Mouse (Mus musculus) hindbrain, embryonic 15.5 days (tissue): ENCODE results near the gene Vamp5. TPM values are rescaled to one million over a fixed set of nuclear protein-coding genes. Genes with fewer than 3 reads are reported as not detected.
A peak's percentile ranks its signal among the peaks of the same experiment; 100 is the strongest.

Source experiments
- ATAC-seq: fragments of 200-750 bp; cut with Nextera tagmentation; 2 replicates; pipeline ENCODE4 v1.8.0; 2017; ENCODE audit warnings: low read depth, moderate number of reproducible peaks, moderate TSS enrichment; ENCODE audit not compliant: low FRiP score
- H3K27ac ChIP-seq: fragments of 300-500 bp; sonication (generic); replicated peaks from 2 replicates; pipeline ENCODE4 v1.5.1; 2015; ENCODE audit warnings: mild to moderate bottlenecking, inconsistent platforms
- H3K27me3 ChIP-seq: fragments of 300-500 bp; sonication (generic); 2 replicates; pipeline ENCODE4 v1.6.1; 2015; ENCODE audit warnings: control low read depth, inconsistent platforms
- H3K36me3 ChIP-seq: fragments of 300-500 bp; sonication (generic); 2 replicates; pipeline ENCODE4 v1.6.1; 2015; ENCODE audit warnings: control low read depth, inconsistent platforms
- H3K4me1 ChIP-seq: fragments of 300-500 bp; sonication (generic); replicated peaks from 2 replicates; pipeline ENCODE4 v1.6.1; 2015; ENCODE audit warnings: control low read depth, inconsistent platforms
- H3K4me2 ChIP-seq: fragments of 300-500 bp; sonication (generic); 2 replicates; pipeline ENCODE4 v1.6.1; 2015; ENCODE audit warnings: moderate library complexity, mild to moderate bottlenecking, inconsistent platforms
- H3K4me3 ChIP-seq: fragments of 300-500 bp; sonication (generic); 2 replicates; pipeline ENCODE4 v1.5.1; 2015; ENCODE audit warnings: mild to moderate bottlenecking, inconsistent platforms
- H3K9ac ChIP-seq: fragments of 300-500 bp; sonication (generic); 2 replicates; pipeline ENCODE4 v1.6.1; 2015; ENCODE audit warnings: inconsistent platforms
- H3K9me3 ChIP-seq: fragments of 300-500 bp; sonication (generic); 2 replicates; pipeline ENCODE4 v1.6.1; 2016; ENCODE audit warnings: control low read depth, inconsistent platforms
- WGBS: fragments of 180-500 bp; shearing (Covaris S2); methylation state at CpG from one replicate; pipeline ENCODE4 v1.1.7; 2015; 5-methylcytosine and 5-hydroxymethylcytosine counted together
- polyA plus RNA-seq: library from polyadenylated mRNA; unstranded; fragments of >200 nt; fragmentation: Nextera tagmentation; extraction: Ambion mirVana; gene quantifications from 2 replicates; pipeline ENCODE4 v1.2.1, GENCODE M21; 2015

The Vamp5 gene
- polyA plus RNA-seq, 1 experiment from 2014 or later, result 16.2 TPM

GRCm38 (mm10) chr6:72361121-72361551 is 19.1 kb downstream of the Vamp5 start:
- H3K9ac ChIP-seq, result peak overlapping the region; percentile 68
- WGBS, result 84% methylated on average over 5 of the region's 5 CpGs
- H3K4me2 ChIP-seq, result peak overlapping the region; percentile 92
- H3K9me3 ChIP-seq, result no peaks in the 10 kb centered on the region
- no peak overlapping the region for H3K27ac ChIP-seq
- peaks cover 45% of the 10 kb centered on the region for H3K4me1 ChIP-seq
- H3K36me3 ChIP-seq, result peaks cover 23% of the 10 kb centered on the region
- ATAC-seq, result no peak
- H3K27me3 ChIP-seq, result 0 out of 2 replicates have a peak, but pooled peaks cover 2% of the 10 kb centered on the region
- H3K4me3 ChIP-seq, result peak overlapping the region; percentile 74

GRCm38 (mm10) chr6:72360599-72360935 is 19.7 kb downstream of the Vamp5 start:
- Histone ChIP-seq H3K4me1 (peaks cover 50% of the 10 kb centered on the region), H3K9me3 (no peaks in the 10 kb centered on the region), H3K4me2 (peak overlapping the region; percentile 92; the same call in 1 of the 2 replicates), H3K27me3 (0 out of 2 replicates have a peak, but pooled peaks cover 2% of the 10 kb centered on the region), H3K9ac (no peak overlapping the region), H3K4me3 (0 out of 2 replicates have a peak overlapping the region, but pooled peaks have one; percentile 74), H3K27ac (no peak overlapping the region), H3K36me3 (peaks cover 23% of the 10 kb centered on the region)
- 48% methylated on average over 7 of the region's 7 CpGs for WGBS
- no peak for ATAC-seq

GRCm38 (mm10) chr6:72359891-72360598 is 20.2 kb downstream of the Vamp5 start:
- H3K27me3 ChIP-seq, result 0 out of 2 replicates have a peak, but pooled peaks cover 2% of the 10 kb centered on the region
- peaks cover 23% of the 10 kb centered on the region for H3K36me3 ChIP-seq
- no peak overlapping the region for H3K4me3 ChIP-seq
- no peaks in the 10 kb centered on the region for H3K9me3 ChIP-seq
- H3K4me2 ChIP-seq, result 0 out of 2 replicates have a peak overlapping the region, but pooled peaks have one; percentile 1
- H3K9ac ChIP-seq, result no peak overlapping the region
- ATAC-seq, result no peak
- peaks cover 50% of the 10 kb centered on the region for H3K4me1 ChIP-seq
- 77% methylated on average over 11 of the region's 11 CpGs for WGBS
- no peak overlapping the region for H3K27ac ChIP-seq

- Histone ChIP-seq H3K4me1 (peaks cover 56% of the 10 kb centered on the region), H3K36me3 (peaks cover 23% of the 10 kb centered on the region), H3K27ac (no peak overlapping the region), H3K9ac (no peak overlapping the region), H3K9me3 (no peaks in the 10 kb centered on the region), H3K4me2 (no peak overlapping the region), H3K4me3 (no peak overlapping the region), H3K27me3 (0 out of 2 replicates have a peak, but pooled peaks cover 1% of the 10 kb centered on the region)
- 73% methylated on average over 2 of the region's 2 CpGs for WGBS
- no peak for ATAC-seq
These were observed 20.9 kb downstream of the Vamp5 start for GRCm38 (mm10) chr6:72359343-72359742.

- Histone ChIP-seq H3K9me3 (no peaks in the 10 kb centered on the region), H3K4me3 (no peak overlapping the region), H3K4me1 (peaks cover 59% of the 10 kb centered on the region), H3K4me2 (no peak overlapping the region), H3K9ac (no peak overlapping the region), H3K27ac (no peak overlapping the region), H3K27me3 (no peaks in the 10 kb centered on the region), H3K36me3 (peaks cover 23% of the 10 kb centered on the region)
- ATAC-seq, result no peak
- 92% methylated on average over 10 of the region's 10 CpGs for WGBS
These were observed 22.0 kb downstream of the Vamp5 start for GRCm38 (mm10) chr6:72358086-72358764.

GRCm38 (mm10) chr6:72357164-72358079 is 22.8 kb downstream of the Vamp5 start:
- Histone ChIP-seq H3K27ac (no peak overlapping the region), H3K4me2 (no peak overlapping the region), H3K4me1 (peaks cover 52% of the 10 kb centered on the region), H3K27me3 (no peaks in the 10 kb centered on the region), H3K36me3 (peaks cover 23% of the 10 kb centered on the region), H3K9me3 (no peaks in the 10 kb centered on the region), H3K4me3 (no peak overlapping the region), H3K9ac (no peak overlapping the region)
- 73% methylated on average over 5 of the region's 5 CpGs for WGBS
- ATAC-seq, result no peak

- Histone ChIP-seq H3K36me3 (peaks cover 23% of the 10 kb centered on the region), H3K27ac (peak overlapping the region; percentile 63; the same call in 1 of the 2 replicates), H3K4me3 (peak overlapping the region; percentile 51), H3K9ac (peak overlapping the region; percentile 59), H3K9me3 (no peaks in the 10 kb centered on the region), H3K4me2 (peak overlapping the region; percentile 82), H3K4me1 (peaks cover 44% of the 10 kb centered on the region), H3K27me3 (no peaks in the 10 kb centered on the region)
- ATAC-seq, result 0 out of 2 replicates have a peak, but pooled peaks have one; percentile 15
- WGBS, result 38% methylated on average over 6 of the region's 8 CpGs
These were observed 24.2 kb downstream of the Vamp5 start for GRCm38 (mm10) chr6:72356001-72356532.

- Histone ChIP-seq H3K27ac (peak within 1 kb of the TSS; percentile 63), H3K27me3 (no peaks in the 10 kb centered on the region), H3K9ac (peak within 1 kb of the TSS; percentile 59), H3K4me2 (peak within 1 kb of the TSS; percentile 82), H3K36me3 (peaks cover 27% of the 10 kb centered on the region), H3K9me3 (no peaks in the 10 kb centered on the region), H3K4me1 (peaks cover 37% of the 10 kb centered on the region), H3K4me3 (peak within 1 kb of the TSS; percentile 51)
- under 1% methylated on average over 66 of the region's 71 CpGs for WGBS
- peak; percentile 89 for ATAC-seq
These were observed 25.0 kb downstream of the Vamp5 start, which contains the start of gene Tmem150a for GRCm38 (mm10) chr6:72355066-72355911. TSS of gene Tmem150a (plus strand) at chr6:72355447.

- H3K9me3 ChIP-seq, result no peaks in the 10 kb centered on the region
- ATAC-seq, result no peak
- no peak overlapping the region for H3K4me3 ChIP-seq
- no peaks in the 10 kb centered on the region for H3K27me3 ChIP-seq
- H3K4me2 ChIP-seq, result peak overlapping the region; percentile 82
- peaks cover 34% of the 10 kb centered on the region for H3K4me1 ChIP-seq
- peaks cover 27% of the 10 kb centered on the region for H3K36me3 ChIP-seq
- H3K27ac ChIP-seq, result no peak overlapping the region
- 88% methylated on average over 1 of the region's 1 CpGs for WGBS
- no peak overlapping the region for H3K9ac ChIP-seq
These were observed 26.2 kb downstream of the Vamp5 start for GRCm38 (mm10) chr6:72354025-72354424.

- Histone ChIP-seq H3K4me1 (peaks cover 46% of the 10 kb centered on the region), H3K9me3 (no peaks in the 10 kb centered on the region), H3K4me3 (no peak overlapping the region), H3K9ac (no peak overlapping the region), H3K36me3 (peaks cover 24% of the 10 kb centered on the region), H3K27ac (no peak overlapping the region), H3K4me2 (no peak overlapping the region), H3K27me3 (no peaks in the 10 kb centered on the region)
- ATAC-seq, result no peak
- 78% methylated on average over 5 of the region's 5 CpGs for WGBS
These were observed 27.4 kb downstream of the Vamp5 start for GRCm38 (mm10) chr6:72352636-72353405.
